Mouse (Mus musculus) CD4-positive helper T cell, adult 2 months (primary cell): Measurements from ENCODE around the gene Gpsm2.
"Not testable (repeated sequence)": the region's sequence is repeated elsewhere in the genome, so short reads cannot be mapped to it uniquely, and the experiment has no call there.

Source experiments
- DNase-seq: peaks from one replicate; pipeline ENCODE4 v3.0.0-alpha.2; 2012; ENCODE audit warnings: low read depth, missing footprints, low spot score

Gpsm2 gene

GRCm38 (mm10) chr3:108727344-108727743, 5.2 kb upstream of the Gpsm2 start:
- peak; percentile 26 for DNase-seq

DNA sequence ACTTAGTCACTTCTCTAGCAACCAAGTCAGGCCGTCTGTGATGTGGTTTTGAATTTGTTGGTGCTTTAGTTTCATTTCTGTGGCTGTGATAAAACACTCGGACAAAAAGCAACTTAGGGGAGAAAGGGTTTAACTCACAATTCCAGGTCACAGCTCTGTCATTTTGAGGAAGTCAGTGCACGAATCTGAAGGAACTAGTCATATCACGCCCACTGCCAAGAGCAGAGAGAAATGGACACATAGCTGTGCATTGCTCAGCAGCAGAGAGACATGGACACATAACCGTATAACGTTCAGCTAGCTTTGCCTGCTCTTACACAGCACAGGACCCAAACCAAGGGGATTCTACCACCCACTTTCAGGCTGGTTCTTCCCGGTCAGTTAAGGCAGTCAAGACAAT, 4.3 kb upstream of the Gpsm2 start:
- peak; percentile 20 for DNase-seq

DNA sequence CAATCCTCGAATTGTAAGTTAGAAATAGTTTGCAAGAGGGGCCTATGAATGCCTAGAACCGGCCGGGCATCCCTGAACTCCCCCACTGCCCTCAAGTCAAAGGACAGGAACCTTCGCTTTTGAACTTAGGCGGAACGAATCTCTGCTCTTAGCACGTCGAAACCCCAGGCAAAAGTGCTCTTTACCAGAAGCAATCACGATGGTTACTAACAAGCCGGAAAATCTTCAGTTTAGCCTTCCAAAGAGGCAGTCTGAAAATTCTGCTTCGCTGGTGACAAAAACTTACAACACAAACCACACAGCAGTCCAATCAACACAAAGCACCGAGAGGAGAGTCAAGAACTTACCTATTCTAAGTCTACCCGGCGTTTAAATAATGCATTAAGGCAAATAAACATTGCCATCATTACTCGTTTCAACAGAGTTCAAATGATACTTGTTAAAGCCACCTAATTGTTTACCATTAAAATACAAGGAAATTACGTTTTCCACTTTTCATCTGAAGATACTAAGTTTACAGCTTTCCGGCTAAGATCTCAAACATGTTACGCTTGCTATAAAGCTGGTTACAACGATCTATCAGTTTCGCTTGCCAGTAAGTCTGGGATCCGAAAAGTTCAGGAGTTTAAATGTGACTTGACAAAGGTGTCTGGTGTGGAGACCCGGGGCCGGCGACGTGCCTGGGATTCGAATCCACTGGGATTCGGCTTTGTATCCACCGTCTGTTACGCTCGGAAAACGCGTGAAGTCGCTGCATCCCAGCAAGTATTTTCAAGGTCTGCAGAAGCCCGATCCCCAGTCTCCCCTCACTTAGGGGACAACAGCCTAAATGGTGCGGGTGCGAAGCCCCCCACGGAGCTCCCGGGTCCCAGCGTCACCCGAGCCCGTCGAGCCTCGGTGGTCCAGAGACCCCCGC, 775 bp downstream of the Gpsm2 start:
- DNase-seq, result peak; percentile 21

DNA sequence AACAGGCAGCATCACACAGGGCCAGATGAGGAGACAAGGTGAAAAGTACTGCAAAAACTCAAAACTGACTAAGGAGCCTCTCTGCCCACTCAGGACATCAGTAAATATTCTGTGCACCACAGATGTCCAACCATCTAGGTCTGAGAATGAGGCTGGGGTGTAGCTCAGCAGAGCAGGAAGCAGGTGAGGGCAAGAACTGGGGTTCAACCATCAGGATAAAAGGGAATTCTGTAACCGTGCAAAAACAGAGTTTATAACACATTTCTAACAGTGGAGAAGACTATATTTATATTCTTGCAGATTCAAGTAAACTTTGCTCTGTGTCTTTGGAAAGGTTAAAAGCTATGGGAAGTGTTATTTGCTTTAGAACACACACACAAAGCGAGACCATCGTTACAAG, 2.3 kb downstream of the Gpsm2 start:
- no peak for DNase-seq

DNA sequence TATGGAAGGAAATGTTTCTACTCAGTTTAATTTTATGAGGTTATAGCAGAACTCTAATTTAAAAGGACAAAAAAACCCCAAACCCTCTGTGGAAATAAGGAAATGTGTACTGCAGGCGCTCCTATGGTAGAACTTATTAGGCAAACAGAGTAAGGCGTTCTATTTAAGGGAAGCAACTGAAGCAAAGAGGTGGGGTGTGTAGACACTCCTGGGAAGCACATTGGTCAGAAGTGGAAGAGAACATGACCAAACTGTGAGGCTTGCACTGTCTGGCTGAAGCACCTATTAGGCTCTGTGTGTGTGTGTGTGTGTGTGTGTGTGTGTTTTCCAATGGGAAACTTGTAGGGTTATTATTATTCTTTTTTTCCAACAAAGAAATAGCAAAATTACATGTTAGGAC, 2.8 kb downstream of the Gpsm2 start:
- no peak for DNase-seq

DNA sequence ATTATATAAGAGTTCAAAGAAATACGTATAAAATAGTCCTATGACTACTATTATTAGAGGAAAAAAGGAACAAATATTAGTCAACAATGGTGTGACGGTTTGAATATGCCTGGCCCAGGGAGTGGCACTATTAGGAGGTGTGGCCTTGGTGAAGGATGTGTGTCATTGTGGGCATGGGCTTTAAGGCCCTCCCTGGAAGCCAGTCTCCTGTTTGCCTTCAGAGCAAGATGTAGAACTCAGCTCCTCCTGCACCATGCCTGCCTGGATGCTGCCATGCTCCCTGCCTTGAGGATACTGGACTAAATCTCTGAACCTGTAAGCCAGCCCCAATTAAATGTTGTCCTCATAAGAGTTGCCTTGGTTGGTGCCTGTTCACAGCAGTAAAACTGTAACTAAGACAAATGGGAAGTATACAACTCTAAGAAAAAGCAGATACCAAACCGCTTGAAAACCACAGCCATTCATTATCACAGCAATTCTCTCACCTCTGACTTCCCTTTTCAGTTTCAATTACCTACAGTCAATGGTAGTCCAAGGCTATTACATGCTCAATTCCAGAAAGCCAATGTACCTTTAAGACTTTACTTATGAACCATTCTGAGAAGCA, 4.1 kb downstream of the Gpsm2 start:
- DNase-seq, result peak; percentile 55

- no peak for DNase-seq
Measured at GRCm38 (mm10) chr3:108714837-108715236, 7.3 kb downstream of the Gpsm2 start.

DNA sequence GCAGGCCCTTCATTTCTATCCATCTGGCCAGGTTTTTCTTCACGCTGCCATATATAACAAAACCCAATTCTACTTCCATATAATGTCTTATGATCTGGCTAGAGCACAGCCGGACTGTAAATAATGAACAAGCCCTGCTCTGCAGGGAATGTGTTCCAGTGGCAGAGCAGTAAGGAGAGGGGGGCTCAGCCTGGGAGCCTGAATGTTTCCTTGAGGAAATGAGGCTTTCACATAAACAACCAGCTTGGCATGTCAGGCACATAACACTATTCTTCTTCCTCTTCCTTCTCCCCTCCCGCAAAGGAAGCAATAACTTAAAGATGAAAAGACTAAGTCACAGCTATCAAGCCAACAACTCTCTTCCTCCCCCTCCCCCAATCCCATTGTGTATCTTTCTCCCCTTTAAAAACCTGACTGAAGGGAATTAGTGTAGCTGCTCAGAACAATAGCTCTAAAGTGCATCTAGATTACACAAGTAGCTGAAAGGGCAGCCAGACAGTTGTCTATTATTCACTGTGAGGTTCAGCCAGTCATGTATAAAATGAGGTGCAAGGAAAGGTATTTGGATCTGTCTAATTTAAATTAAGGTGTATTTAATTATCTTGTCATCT, 8.9 kb downstream of the Gpsm2 start:
- peak; percentile 25 for DNase-seq

DNA sequence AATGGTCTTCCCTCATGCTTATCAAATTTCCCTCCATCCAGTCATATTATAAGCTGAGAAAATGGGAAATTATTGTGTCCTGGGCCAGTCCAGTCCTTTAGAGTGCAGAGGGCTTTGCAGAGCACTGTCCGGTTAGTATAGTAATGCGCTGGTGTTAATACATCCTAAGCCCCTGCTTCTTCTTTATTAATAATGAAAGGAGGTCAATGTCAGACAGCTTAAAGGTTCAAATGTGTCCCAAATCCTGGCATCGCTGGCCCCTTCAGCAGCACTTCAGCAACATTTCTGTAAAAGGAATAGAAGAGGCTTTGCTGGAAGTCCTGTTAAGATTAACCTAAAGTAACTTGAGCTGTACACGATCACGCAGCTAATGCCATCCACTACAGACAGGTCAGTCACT, 10.8 kb downstream of the Gpsm2 start:
- DNase-seq, result no peak

- DNase-seq, result no peak
Measured at GRCm38 (mm10) chr3:108702789-108703188, 19.3 kb downstream of the Gpsm2 start.

DNA sequence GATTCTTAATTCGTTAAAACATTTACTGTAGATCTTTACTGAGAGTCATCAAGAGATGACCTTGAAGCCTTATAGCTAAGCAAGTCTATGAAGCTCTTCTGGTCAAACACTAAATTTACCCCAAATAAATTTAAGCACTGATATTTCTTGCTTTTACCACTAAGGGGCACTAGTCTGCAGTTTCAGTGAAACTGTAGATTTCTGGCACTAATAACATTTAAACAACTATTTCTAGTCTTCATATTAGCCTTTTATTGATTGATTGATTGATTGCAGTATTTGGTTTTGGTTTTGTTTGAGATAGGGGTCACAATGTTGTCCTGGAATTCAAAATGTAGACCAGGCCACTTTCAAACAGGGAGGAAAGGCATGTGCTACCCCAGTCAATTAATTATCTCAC, 20.9 kb downstream of the Gpsm2 start:
- peak; percentile 36 for DNase-seq

DNA sequence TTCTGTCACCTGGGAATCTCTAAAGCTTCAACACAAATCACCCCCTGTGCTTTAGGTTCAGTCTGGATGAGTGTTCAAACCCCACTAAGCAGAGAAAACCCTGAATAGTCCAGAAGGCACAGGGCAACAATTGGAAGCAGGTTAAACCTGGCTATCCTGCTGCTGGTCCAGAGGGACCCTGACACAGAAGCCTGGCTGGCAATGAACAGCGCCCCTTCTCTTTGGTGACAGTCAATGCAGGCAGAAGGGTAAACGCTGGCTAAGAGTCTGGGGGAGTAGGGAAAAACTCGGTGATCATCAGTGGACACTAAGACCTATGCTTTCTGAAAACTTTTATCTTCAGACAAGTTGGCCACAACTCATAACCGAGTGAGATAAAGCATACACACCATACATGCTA, 22.3 kb downstream of the Gpsm2 start:
- DNase-seq, result no peak

GRCm38 (mm10) chr3:108698662-108699061, 23.4 kb downstream of the Gpsm2 start:
- DNase-seq, result no peak

DNA sequence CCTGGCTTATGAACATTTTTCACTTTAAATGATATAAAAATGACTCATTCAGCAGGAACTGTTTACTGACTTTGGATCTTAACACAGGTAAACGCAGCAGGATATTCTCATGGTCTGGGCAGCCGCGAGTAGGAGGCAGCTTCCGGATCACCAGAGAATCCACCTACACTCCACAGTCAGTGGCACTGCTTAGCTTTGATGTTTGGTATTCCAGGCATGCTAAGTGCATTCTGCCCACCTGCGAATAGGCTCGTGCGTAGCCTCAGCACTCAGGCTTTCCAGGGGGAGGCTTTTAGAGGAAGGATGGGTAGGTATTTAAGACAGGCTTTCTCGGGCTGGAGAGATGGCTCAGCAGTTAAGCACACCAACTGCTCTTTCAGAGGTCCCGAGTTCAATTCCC, 27.8 kb downstream of the Gpsm2 start:
- no peak for DNase-seq

DNA sequence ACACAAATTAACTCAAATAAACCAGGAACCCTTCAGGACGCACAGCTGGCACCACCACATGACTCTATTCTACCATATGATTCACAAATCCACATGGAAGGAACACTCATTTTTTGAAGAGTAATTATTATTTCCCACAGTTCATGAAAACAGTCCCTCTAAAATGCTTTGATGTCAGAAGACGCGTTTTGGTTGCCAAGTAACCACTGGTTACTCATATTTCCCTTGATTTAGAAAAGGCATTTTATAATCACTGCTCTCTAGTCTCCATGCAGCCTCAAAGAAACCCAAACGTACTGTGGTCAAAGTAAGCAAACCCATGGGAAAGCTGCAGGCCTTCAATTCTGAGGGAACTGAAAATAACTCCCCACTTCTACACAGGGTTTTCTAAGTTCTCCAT, 32.1 kb downstream of the Gpsm2 start:
- DNase-seq, result no peak

DNA sequence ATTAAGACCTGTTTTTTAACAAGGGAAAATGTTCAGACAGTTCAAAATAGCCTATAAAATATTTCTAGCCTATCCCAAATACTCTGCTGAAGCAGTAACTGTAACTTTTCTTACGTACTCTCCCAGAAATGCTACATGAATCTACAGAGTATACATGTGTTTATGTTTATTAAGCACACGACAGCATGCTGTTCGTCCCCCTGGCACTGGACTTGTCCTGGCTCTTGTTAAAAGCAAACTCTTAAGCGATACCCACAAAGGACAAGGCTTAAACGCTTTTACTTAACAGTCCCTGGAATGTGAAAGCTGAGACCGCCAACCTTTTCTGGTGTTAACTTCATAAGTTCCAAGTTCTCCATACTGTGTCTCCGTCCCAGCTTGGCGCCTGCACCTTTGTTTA, 32.7 kb downstream of the Gpsm2 start:
- DNase-seq, result no peak

GRCm38 (mm10) chr3:108689015-108689441, 33.1 kb downstream of the Gpsm2 start:
- DNase-seq, result no peak

GRCm38 (mm10) chr3:108685701-108686100, 36.4 kb downstream of the Gpsm2 start:
- DNase-seq, result no peak

GRCm38 (mm10) chr3:108683597-108683996, 38.5 kb downstream of the Gpsm2 start:
- DNase-seq, result not testable (repeated sequence)

GRCm38 (mm10) chr3:108681004-108681403, 41.1 kb downstream of the Gpsm2 start:
- no peak for DNase-seq

DNA sequence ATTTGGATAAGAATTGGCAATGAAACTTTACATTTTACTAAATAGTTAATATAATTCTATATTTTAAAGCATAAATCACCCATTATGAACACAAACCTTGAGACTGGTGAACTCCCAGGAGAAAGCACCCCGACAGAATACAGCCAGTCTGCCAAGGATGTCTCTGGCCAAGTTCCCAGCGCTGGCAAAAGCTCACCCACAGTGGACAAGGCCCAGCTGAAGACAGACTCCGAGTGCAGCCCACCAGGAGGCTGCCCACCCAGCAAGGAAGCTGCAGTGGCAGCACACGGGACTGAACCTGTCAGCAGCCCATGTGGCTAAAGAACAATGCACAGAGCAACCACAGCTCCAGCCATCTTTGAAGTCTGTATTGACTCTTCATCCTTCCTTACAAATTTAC, 45.5 kb downstream of the Gpsm2 start:
- no peak for DNase-seq

- DNase-seq, result no peak
Measured at GRCm38 (mm10) chr3:108660941-108661340, 61.2 kb downstream of the Gpsm2 start.

DNA sequence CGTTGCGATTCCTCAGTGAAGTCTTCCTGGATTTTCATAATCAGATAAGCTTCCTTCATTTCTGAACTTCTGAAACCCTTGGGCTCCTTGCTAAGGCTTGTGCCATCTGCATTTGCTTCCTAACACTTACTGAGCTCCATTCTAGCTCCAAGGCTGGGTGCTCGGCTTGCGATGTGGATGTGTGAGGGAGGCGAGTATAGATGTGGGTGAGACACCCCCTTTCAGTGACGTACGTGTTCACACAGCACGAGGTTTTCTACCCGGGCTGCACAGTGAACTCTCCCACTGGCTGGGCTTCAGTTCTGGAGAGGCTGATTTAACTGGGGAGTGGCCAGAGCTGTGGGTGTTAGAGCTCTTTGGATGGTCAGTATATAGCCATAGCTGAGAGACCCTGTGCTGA, 63.5 kb downstream of the Gpsm2 start:
- no peak for DNase-seq
